Mouse (Mus musculus): ENCODE data around the gene Prp2. TPM values are rescaled to one million over a fixed set of nuclear protein-coding genes. Genes with fewer than 3 reads are reported as not detected.
"Not testable (repeated sequence)": the region's sequence is repeated elsewhere in the genome, so short reads cannot be mapped to it uniquely, and the experiment has no call there.

Gene Prp2
- polyA plus RNA-seq (2014; fragmentation: Nextera tagmentation; extraction: Ambion mirVana): not detected in 2 replicates

GRCm38 (mm10) chr6:132595613-132596012 is at the start of gene Prp2:
Prp2 (plus strand) TSS chr6:132595913.
- not testable (repeated sequence) for H3K36me3 ChIP-seq (ENCODE audit: control insufficient read depth, insufficient read depth, low read length); H3K4me3 ChIP-seq (ENCODE audit: low read depth, low read length); H3K27me3 ChIP-seq (ENCODE audit: control insufficient read depth, insufficient read depth, low read length); H3K4me1 ChIP-seq (ENCODE audit: control insufficient read depth, insufficient read depth, low read length); H3K9me3 ChIP-seq (ENCODE audit: control insufficient read depth, low read depth, low read length); H3K9ac ChIP-seq (replicated peaks; ENCODE audit: low read depth, low read length); ATAC-seq (ENCODE audit: insufficient number of reproducible peaks, insufficient read depth, low FRiP score, low read depth); H3K4me2 ChIP-seq (replicated peaks; ENCODE audit: low read depth, low read length); H3K27ac ChIP-seq (ENCODE audit: low read length)
- 61% methylated on average over 2 of the region's 2 CpGs for WGBS

GRCm38 (mm10) chr6:132569509-132569908 is 26.2 kb upstream of the Prp2 start, which contains the start of gene Prh1:
Prh1 (plus strand) TSS chr6:132569809.
- H3K4me1 ChIP-seq (ENCODE audit: control insufficient read depth, insufficient read depth, low read length); H3K27ac ChIP-seq (ENCODE audit: low read length); H3K4me2 ChIP-seq (replicated peaks; ENCODE audit: low read depth, low read length); ATAC-seq (ENCODE audit: insufficient number of reproducible peaks, insufficient read depth, low FRiP score, low read depth); H3K9ac ChIP-seq (replicated peaks; ENCODE audit: low read depth, low read length); H3K4me3 ChIP-seq (ENCODE audit: low read depth, low read length); H3K9me3 ChIP-seq (ENCODE audit: control insufficient read depth, low read depth, low read length); H3K27me3 ChIP-seq (ENCODE audit: control insufficient read depth, insufficient read depth, low read length); H3K36me3 ChIP-seq (ENCODE audit: control insufficient read depth, insufficient read depth, low read length): not testable (repeated sequence)
- 81% methylated on average over 1 of the region's 1 CpGs for WGBS

GRCm38 (mm10) chr6:132649399-132649798 is 53.7 kb downstream of the Prp2 start:
- Histone ChIP-seq H3K9ac (replicated peaks; ENCODE audit: low read depth, low read length) (no peak overlapping the region), H3K27me3 (ENCODE audit: control insufficient read depth, insufficient read depth, low read length) (no peaks in the 10 kb centered on the region), H3K4me3 (ENCODE audit: low read depth, low read length) (no peak overlapping the region), H3K4me1 (ENCODE audit: control insufficient read depth, insufficient read depth, low read length) (no peaks in the 10 kb centered on the region), H3K9me3 (ENCODE audit: control insufficient read depth, low read depth, low read length) (no peaks in the 10 kb centered on the region), H3K27ac (ENCODE audit: low read length) (no peak overlapping the region), H3K36me3 (ENCODE audit: control insufficient read depth, insufficient read depth, low read length) (no peaks in the 10 kb centered on the region), H3K4me2 (replicated peaks; ENCODE audit: low read depth, low read length) (no peak overlapping the region)
- ATAC-seq (ENCODE audit: insufficient number of reproducible peaks, insufficient read depth, low FRiP score, low read depth): no peak

Other genes with a start within 250 kb of the Prp2 start
- gene Gm8882, start 231.8 kb upstream of the Prp2 start, polyA plus RNA-seq (2014; fragmentation: Nextera tagmentation; extraction: Ambion mirVana): not detected in 2 replicates
- not detected in 2 replicates for gene Prh1, start 26.1 kb upstream of the Prp2 start, polyA plus RNA-seq (2014; fragmentation: Nextera tagmentation; extraction: Ambion mirVana)
- not detected in 2 replicates for gene A630073D07Rik, start 55.6 kb downstream of the Prp2 start, polyA plus RNA-seq (2014; fragmentation: Nextera tagmentation; extraction: Ambion mirVana)
- gene Tas2r120, start 61.0 kb downstream of the Prp2 start, polyA plus RNA-seq (2014; fragmentation: Nextera tagmentation; extraction: Ambion mirVana): not detected in 2 replicates
- not detected in 2 replicates for gene Tas2r121, start 105.1 kb downstream of the Prp2 start, polyA plus RNA-seq (2014; fragmentation: Nextera tagmentation; extraction: Ambion mirVana)
- gene Tas2r122, start 116.0 kb downstream of the Prp2 start, polyA plus RNA-seq (2014; fragmentation: Nextera tagmentation; extraction: Ambion mirVana): not detected in 2 replicates
- not detected in 2 replicates for gene Tas2r115, start 142.1 kb downstream of the Prp2 start, polyA plus RNA-seq (2014; fragmentation: Nextera tagmentation; extraction: Ambion mirVana)
- gene Tas2r124, start 158.8 kb downstream of the Prp2 start, polyA plus RNA-seq (2014; fragmentation: Nextera tagmentation; extraction: Ambion mirVana): not detected in 2 replicates
- not detected in 2 replicates for gene Tas2r102, start 166.2 kb downstream of the Prp2 start, polyA plus RNA-seq (2014; fragmentation: Nextera tagmentation; extraction: Ambion mirVana)
- not detected in 2 replicates for gene Tas2r136, start 182.2 kb downstream of the Prp2 start, polyA plus RNA-seq (2014; fragmentation: Nextera tagmentation; extraction: Ambion mirVana)
- gene Tas2r117, start 206.9 kb downstream of the Prp2 start, polyA plus RNA-seq (2014; fragmentation: Nextera tagmentation; extraction: Ambion mirVana): not detected in 2 replicates